Mouse (Mus musculus) kidney, embryonic 16.5 days (tissue): ENCODE results near the gene Vps39. TPM values are rescaled to one million over a fixed set of nuclear protein-coding genes. Genes with fewer than 3 reads are reported as not detected.

ENCODE experiments used
- ATAC-seq: fragments of 200-750 bp; cut with Nextera tagmentation; 2 replicates; pipeline ENCODE4 v1.8.0; 2017; ENCODE audit warnings: moderate TSS enrichment; ENCODE audit not compliant: low FRiP score, low TSS enrichment
- H3K27ac ChIP-seq: fragments of 300-500 bp; sonication (generic); 2 replicates; pipeline ENCODE4 v1.5.1; 2014; ENCODE audit warnings: low read length
- H3K27me3 ChIP-seq: fragments of 300-500 bp; sonication (generic); 2 replicates; pipeline ENCODE4 v1.6.1; 2014; ENCODE audit warnings: low read length, control low read depth, mixed read lengths; ENCODE audit not compliant: insufficient read depth
- H3K36me3 ChIP-seq: fragments of 300-500 bp; sonication (generic); 2 replicates; pipeline ENCODE4 v1.6.1; 2014; ENCODE audit warnings: low read length, control low read depth, mixed read lengths; ENCODE audit not compliant: insufficient read depth
- H3K4me1 ChIP-seq: fragments of 300-500 bp; sonication (generic); 2 replicates; pipeline ENCODE4 v1.6.1; 2014; ENCODE audit warnings: low read length, control low read depth, mixed read lengths; ENCODE audit not compliant: insufficient read depth
- H3K4me2 ChIP-seq: fragments of 300-500 bp; sonication (generic); replicated peaks from 2 replicates; pipeline ENCODE4 v1.6.1; 2014; ENCODE audit warnings: low read depth, low read length
- H3K4me3 ChIP-seq: fragments of 300-500 bp; sonication (generic); 2 replicates; pipeline ENCODE4 v1.5.1; 2014; ENCODE audit warnings: mild to moderate bottlenecking, low read length
- H3K9ac ChIP-seq: fragments of 300-500 bp; sonication (generic); replicated peaks from 2 replicates; pipeline ENCODE4 v1.6.1; 2014; ENCODE audit warnings: low read length
- H3K9me3 ChIP-seq: fragments of 300-500 bp; sonication (generic); 2 replicates; pipeline ENCODE4 v1.6.1; 2016; ENCODE audit warnings: low read length, control low read depth
- WGBS: fragments of 180-500 bp; shearing (Covaris S2); extraction: QIAGEN DNeasy Blood & Tissue Kit; methylation state at CpG from one replicate; pipeline ENCODE4 v1.1.7; 2014; 5-methylcytosine and 5-hydroxymethylcytosine counted together
- polyA plus RNA-seq: library from polyadenylated mRNA; unstranded; fragments of >200 nt; fragmentation: Nextera tagmentation; extraction: Ambion mirVana; gene quantifications from 2 replicates; pipeline ENCODE4 v1.2.1, GENCODE M21; 2015

Vps39 gene
- polyA plus RNA-seq, 1 experiment from 2014 or later: 22.7 TPM

DNA sequence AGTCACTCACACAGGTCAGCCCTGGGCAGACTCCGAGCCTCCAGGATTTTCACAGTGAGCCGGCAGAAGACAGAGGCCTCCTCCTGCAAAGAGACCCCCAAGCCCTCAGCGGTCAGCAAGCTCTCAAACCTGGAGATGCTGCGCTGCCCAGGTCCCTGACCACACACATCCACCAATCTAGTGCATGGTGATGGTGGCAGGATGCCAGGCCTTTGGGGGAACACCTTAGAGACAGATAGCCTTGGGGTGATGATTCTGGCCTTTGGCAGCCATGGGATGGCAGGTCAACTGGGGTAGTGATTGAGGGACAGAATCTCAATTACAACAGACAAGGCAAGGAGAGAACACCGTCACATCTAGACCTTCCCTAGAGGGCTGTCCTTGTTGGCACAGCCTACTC lies 68.8 kb downstream of the Vps39 start:
- Histone ChIP-seq H3K27ac (no peak overlapping the region), H3K4me1 (no peaks in the 10 kb centered on the region), H3K9ac (no peak overlapping the region), H3K36me3 (no peaks in the 10 kb centered on the region), H3K27me3 (no peaks in the 10 kb centered on the region), H3K4me3 (no peak overlapping the region), H3K4me2 (no peak overlapping the region), H3K9me3 (no peaks in the 10 kb centered on the region)
- ATAC-seq: no peak
- 78% methylated on average over 5 of the region's 5 CpGs for WGBS

DNA sequence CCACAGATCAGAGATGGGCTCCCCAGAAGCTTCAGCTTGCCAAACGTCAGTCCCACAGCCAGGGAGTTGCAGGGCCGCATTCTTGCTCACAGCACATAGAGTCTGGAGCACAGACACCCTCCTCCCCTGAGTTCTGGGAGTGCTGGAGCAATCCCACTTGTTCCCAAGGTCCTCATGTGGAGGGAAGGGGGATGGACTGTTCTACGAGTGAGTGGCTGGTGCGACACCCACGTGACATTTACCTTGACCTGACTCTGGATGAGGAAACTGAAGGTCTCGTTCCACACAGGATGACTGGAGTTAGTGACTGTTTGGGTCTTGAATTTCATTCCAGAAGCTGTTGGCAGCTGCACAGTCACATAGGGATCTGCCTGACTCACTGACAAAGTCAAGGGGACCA lies 69.4 kb downstream of the Vps39 start:
- Histone ChIP-seq H3K4me2 (no peak overlapping the region), H3K4me3 (no peak overlapping the region), H3K4me1 (no peaks in the 10 kb centered on the region), H3K27ac (no peak overlapping the region), H3K9ac (no peak overlapping the region), H3K36me3 (no peaks in the 10 kb centered on the region), H3K9me3 (no peaks in the 10 kb centered on the region), H3K27me3 (no peaks in the 10 kb centered on the region)
- 29% methylated on average over 6 of the region's 6 CpGs for WGBS
- ATAC-seq: no peak

DNA sequence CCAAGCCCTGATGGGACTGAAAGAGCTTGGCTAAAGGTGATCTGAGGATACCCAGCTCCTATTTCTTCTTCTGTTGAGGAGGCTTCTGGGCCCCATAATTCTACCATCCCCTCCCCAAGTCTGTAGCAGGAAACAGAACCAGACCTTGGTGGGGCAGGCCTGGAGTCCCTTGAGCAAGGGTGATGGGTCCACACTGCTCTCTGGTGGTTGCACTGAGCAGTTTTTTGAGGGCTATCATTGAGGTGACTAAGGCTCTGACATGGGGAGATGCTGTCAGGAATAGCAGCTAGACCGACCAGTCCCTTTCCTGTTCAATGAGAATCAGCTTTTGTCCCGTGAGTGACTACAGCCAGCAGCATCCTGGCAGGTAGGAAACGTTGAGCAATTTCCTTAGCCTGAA lies 71.7 kb downstream of the Vps39 start:
- ATAC-seq: no peak
- H3K4me3 ChIP-seq: no peak overlapping the region
- H3K4me2 ChIP-seq: no peak overlapping the region
- H3K27ac ChIP-seq: no peak overlapping the region
- no peaks in the 10 kb centered on the region for H3K9me3 ChIP-seq
- 44% methylated on average over 3 of the region's 3 CpGs for WGBS
- H3K36me3 ChIP-seq: no peaks in the 10 kb centered on the region
- H3K4me1 ChIP-seq: no peaks in the 10 kb centered on the region
- H3K9ac ChIP-seq: no peak overlapping the region
- no peaks in the 10 kb centered on the region for H3K27me3 ChIP-seq

DNA sequence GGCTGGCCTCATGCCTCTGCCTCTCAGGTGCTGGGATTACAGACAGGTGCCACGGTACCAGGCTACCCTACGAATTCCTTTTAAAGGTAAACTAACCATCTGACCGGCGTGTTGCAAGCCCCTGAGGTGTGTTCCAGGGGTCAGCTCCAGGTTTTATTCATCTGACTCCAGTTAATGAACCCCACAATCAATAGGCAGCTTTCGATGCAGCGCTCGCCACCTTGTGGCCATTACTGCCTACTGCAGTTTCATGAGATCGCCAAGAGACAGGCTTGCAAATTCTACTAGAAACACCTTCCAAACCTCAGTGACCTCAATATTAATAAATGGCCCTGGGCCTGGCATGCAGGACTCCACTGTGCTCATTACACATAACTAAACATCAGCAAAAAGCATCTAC lies 73.0 kb downstream of the Vps39 start:
- no peak for ATAC-seq

DNA sequence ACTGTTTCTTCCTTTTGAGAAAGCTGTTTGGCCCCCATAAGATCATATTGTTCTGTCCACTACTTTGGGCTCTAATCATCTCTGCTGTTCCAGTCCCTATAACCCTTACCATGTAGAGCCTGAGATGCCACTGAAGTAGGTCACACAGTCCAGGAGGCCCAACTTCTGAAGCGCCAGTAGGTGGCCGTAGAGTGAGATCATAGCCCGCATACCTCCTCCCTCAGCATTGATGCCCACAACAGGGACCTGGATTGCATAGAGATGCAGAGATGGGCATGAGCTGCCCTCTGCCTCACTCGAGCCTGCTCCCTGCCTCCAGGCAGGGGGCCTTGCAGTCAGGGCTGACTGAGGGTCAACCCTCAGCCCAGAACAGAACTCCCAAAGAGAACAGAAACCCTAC lies 76.0 kb downstream of the Vps39 start:
- Histone ChIP-seq H3K9me3 (no peaks in the 10 kb centered on the region), H3K4me3 (no peak overlapping the region), H3K9ac (no peak overlapping the region), H3K27ac (no peak overlapping the region), H3K27me3 (no peaks in the 10 kb centered on the region), H3K36me3 (no peaks in the 10 kb centered on the region), H3K4me1 (no peaks in the 10 kb centered on the region), H3K4me2 (no peak overlapping the region)
- no peak for ATAC-seq
- 80% methylated on average over 4 of the region's 4 CpGs for WGBS

More for the DNA sequence above, 73.0 kb downstream of the Vps39 start:
- H3K27me3 ChIP-seq: no peaks in the 10 kb centered on the region
- 16% methylated on average over 8 of the region's 8 CpGs for WGBS
- no peak overlapping the region for H3K4me3 ChIP-seq
- no peak overlapping the region for H3K4me2 ChIP-seq
- H3K9ac ChIP-seq: no peak overlapping the region
- H3K9me3 ChIP-seq: no peaks in the 10 kb centered on the region
- H3K27ac ChIP-seq: no peak overlapping the region
- H3K4me1 ChIP-seq: no peaks in the 10 kb centered on the region
- H3K36me3 ChIP-seq: no peaks in the 10 kb centered on the region

DNA sequence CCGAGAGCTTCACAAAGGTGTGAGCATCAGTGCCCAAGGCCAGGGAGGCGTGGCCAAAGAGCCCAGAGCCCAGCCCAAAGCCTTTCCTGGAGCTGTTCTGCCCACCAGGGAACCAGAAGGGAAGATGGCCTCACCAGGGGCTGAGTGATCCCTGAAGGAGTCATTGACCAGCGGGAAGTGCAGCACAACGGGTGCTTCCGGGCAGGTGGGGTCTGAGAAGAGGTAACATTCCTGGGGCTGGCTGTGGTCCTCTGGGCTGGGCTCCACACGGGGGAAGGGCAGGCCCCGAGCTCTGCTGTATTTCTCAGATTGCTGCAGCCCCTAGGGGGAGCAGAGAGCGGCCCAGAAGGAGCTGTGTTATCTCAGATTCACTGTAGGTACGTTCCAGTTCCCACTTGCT lies 84.3 kb downstream of the Vps39 start:
- Histone ChIP-seq H3K9ac (0 out of 2 replicates have a peak overlapping the region, but pooled peaks have one; percentile 2), H3K27me3 (no peaks in the 10 kb centered on the region), H3K4me3 (peak overlapping the region; percentile 11), H3K27ac (no peak overlapping the region), H3K9me3 (no peaks in the 10 kb centered on the region), H3K4me1 (no peaks in the 10 kb centered on the region), H3K4me2 (peak overlapping the region; percentile 34), H3K36me3 (no peaks in the 10 kb centered on the region)
- peak; percentile 73 for ATAC-seq
- WGBS: 3% methylated on average over 9 of the region's 9 CpGs

Other genes with a start within 250 kb of the Vps39 start
- gene Ehd4, start 198.5 kb downstream of the Vps39 start, polyA plus RNA-seq: 50.4 and 54.0 TPM in 2 replicates
- gene Pla2g4e, start 107.8 kb downstream of the Vps39 start, polyA plus RNA-seq: 0.05 TPM in 1 of 2 replicates, not detected in the other
- 0.04 and 0.14 TPM in 2 replicates for gene Pla2g4d, start 63.9 kb downstream of the Vps39 start, polyA plus RNA-seq
- gene Pla2g4f, start 39.0 kb downstream of the Vps39 start, polyA plus RNA-seq: 0.07 TPM in 1 of 2 replicates, not detected in the other
- gene Ganc, start 50.8 kb upstream of the Vps39 start, polyA plus RNA-seq: 11.7 and 12.9 TPM in 2 replicates
- 6.4 and 9.6 TPM in 2 replicates for gene Tmem87a, start 51.0 kb upstream of the Vps39 start, polyA plus RNA-seq
- 1.4 and 1.8 TPM in 2 replicates for gene Capn3, start 102.9 kb upstream of the Vps39 start, polyA plus RNA-seq
- 45.5 and 50.7 TPM in 2 replicates for gene Zfp106, start 210.7 kb upstream of the Vps39 start, polyA plus RNA-seq
- 55.2 and 57.4 TPM in 2 replicates for gene Snap23, start 214.5 kb upstream of the Vps39 start, polyA plus RNA-seq